Mouse (Mus musculus): ENCODE results near the gene Idi2.
A peak's percentile ranks its signal among the peaks of the same experiment; 100 is the strongest.
"Not testable (repeated sequence)": the region's sequence is repeated elsewhere in the genome, so short reads cannot be mapped to it uniquely, and the experiment has no call there.

Idi2 gene

GRCm38 (mm10) chr13:8952563-8952962 is at the start of gene Idi2:
Gene Idi2 (plus strand): TSS chr13:8952863.
- DNase-seq (ENCODE audit: low spot score), result not testable (repeated sequence)

DNA sequence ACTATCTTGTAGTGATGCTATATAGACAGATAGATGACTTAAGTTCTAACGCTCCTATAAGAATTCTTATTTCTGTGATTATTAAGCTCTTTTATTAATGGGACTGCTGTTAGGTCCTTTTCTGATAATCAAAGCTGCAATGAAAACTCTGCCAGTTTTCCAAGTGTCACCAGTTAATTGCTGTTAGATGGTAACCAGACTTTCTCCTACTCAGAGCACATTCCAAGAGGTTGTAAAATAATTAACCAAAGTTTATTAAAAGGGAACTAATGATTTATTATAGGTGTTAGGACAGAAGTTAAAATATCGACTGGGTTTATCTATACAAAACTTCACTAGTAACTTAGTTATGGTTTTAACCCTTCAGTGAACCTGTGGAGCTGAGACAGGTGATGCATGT is 46.7 kb upstream of the Idi2 start:
- not testable (repeated sequence) for DNase-seq (ENCODE audit: low spot score)

DNA sequence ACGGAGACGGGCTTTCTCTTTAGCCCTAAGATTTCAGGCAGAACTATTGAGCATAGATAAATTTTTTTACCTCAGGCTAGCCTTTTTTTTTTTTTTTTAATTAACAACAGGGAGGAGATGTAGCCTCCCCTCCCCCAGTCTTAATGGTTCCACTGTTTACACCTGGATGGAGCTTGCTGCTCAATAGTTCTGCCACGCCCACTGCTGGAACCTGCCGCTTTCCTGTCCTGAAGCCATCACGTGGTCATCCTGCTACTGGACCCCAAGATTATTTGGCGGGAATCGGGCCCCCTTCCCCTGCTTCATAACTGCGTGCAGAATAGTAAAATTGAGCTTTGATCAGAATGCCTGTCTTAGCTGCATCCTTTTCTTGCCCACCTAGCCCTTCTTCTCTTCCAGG is 38.8 kb upstream of the Idi2 start:
- DNase-seq (ENCODE audit: low spot score), result not testable (repeated sequence)

DNA sequence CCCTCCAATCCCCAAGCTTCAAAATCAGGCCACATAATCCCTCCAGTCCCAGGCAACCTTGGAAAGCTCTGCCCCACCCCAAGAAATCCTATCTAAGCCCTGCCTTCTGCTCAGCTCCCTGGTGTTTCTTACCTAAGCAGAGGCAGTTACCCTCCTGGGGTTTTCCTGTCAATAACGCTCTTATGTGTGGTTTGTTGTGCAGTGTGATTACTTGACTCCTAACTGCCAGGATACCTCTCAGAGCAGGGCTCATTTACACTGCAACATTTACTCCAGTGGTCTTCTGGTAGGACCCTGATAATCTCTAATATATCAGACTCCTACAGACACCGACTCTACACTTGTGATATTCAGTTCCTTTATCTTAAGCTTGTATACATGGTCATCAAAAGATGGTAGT is 19.2 kb upstream of the Idi2 start:
- DNase-seq (ENCODE audit: low spot score), result no peak

DNA sequence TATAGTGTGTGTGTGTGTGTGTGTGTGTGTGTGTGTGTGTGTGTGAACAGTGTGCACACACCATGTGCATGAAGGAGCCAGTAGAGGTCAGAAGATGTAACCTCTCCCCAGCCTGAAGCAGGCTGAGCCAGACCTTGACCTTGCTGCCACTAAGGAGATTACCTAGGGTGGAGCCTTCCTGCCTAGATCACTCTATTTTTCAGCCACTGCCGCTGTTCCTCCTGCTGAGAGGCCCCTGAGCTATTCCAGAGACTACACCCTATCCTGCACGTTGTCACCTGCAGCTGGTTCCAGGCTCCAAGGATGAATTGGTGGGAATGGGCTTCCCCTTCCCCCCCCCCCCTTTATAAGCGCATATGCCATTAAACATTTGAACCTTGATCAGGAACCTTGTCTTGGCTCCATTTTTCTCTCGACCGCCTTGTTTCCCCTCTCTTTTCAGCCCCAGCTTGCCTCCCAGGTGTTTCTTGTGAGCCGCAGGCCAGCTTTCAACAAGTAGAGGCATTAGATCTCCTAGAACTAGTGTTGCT is 15.0 kb upstream of the Idi2 start:
- DNase-seq (ENCODE audit: low spot score), result not testable (repeated sequence)

DNA sequence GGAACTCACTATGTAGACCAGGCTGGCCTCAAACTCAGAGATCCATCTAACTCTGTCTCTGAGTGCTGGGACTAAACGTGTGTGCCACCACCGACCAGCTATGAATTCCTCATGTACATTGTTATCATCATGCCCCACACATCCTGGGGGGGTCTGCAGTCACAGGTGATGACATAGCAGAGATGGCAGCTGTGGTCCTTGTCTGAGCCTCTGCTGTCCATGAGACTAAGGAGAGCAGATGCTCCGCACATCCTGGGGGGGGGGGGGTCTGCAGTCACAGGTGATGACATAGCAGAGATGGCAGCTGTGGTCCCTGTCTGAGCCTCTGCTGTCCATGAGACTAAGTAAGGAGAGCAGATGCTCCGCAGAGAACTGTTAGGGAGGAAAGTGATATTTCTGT is 11.6 kb upstream of the Idi2 start:
- not testable (repeated sequence) for DNase-seq (ENCODE audit: low spot score)

DNA sequence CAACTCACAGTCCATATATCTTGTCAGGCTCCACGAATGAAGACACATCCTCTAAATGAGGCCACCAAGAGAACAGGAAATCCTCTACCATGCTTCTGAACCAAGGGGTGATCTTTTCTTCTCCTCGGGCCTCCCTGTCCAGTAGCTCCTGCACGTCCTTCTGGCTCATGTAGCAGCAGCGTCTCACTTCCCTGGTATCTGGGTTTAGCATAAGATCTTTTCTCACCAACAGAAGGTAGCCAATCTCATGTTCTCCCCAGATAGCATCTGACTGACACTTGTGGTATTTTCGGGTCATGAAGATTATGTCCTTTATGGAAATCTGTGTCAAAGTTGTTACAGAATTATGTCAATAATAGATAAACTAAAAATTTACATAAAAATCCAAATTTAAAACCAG is 11.0 kb upstream of the Idi2 start:
- not testable (repeated sequence) for DNase-seq (ENCODE audit: low spot score)

DNA sequence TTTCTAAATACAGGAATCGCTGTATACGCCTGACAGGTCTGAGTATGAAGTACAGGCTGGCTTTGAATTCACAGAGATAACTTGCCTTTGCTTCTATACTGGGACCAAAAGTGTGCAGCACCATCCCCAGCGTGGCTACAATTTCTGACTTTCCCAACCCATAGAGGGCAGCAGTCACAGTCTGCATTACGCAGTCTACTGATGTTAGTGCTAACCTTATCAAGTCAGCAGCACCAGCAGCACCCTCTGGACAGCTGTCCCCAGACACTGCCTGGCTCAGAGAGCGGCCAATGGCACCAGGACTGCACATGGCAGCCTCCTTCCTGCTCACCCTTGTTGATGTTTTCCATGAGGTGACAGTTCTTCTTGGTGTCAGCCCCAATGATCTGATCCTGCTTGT is 8.8 kb upstream of the Idi2 start:
- DNase-seq (ENCODE audit: low spot score), result not testable (repeated sequence)

DNA sequence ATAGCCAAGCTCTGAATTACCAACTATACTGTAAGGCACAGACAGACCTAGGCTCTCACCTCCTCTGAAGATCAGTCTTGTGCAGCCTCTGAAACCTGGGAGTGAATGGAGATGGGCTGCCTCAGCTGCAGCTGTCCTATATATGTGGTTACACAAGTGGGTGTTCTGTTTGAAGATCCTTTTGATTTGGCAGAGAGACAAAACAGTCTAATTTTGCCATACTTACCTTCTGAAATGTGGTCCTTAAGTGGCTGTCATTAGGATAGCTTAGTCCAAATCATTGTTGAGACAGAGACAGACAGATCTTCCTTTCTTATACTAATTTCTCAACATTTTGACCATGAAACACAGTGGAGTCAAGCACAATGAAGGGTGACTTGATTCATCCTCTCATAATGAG is 4.5 kb upstream of the Idi2 start, which contains the start of gene Gm9745:
TSS of gene Gm9745 (minus strand) at position 101 of the 400 bp plus-strand sequence.
- not testable (repeated sequence) for DNase-seq (ENCODE audit: low spot score)

DNA sequence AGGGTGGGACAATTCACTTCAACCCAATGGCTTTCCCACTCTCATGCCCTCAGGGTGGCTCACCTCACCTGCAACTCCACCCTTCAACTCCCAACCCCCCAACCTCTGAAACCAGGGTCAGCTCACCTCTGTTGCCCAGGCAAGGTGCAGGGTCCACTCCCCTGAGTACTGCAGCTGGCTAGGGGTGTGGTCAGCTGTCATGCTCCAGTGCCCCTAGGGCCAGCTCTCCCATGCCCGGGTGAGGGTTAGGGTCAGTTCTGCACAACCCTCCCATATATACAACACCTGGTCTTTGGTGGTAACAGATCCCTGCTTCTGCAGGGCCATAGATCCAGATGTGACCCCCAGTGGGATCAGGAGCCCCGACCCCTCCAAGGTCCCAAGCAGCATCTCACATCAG is 2.5 kb downstream of the Idi2 start:
- not testable (repeated sequence) for DNase-seq (ENCODE audit: low spot score)

GRCm38 (mm10) chr13:8956873-8957272 is 4.2 kb downstream of the Idi2 start:
- not testable (repeated sequence) for DNase-seq (ENCODE audit: low spot score)

- not testable (repeated sequence) for DNase-seq (ENCODE audit: low spot score)
Observed at GRCm38 (mm10) chr13:8959058-8959457, 6.4 kb downstream of the Idi2 start.

DNA sequence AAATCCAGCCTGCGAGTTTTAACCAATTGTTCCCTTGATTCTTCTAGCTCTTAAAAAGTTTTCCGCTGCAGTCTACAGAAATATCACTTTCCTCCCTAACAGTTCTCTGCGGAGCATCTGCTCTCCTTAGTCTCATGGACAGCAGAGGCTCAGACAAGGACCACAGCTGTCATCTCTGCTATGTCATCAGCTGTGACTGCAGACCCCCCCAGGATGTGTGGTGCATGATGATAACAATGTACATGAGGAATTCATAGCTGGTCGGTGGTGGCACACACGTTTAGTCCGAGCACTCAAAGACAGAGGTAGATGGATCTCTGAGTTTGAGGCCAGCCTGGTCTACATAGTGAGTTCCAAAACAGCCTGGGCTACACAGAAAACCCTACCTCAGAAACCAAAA is 6.9 kb downstream of the Idi2 start:
- not testable (repeated sequence) for DNase-seq (ENCODE audit: low spot score)

GRCm38 (mm10) chr13:8961128-8961888 is 8.6 kb downstream of the Idi2 start:
- not testable (repeated sequence) for DNase-seq (ENCODE audit: low spot score)

DNA sequence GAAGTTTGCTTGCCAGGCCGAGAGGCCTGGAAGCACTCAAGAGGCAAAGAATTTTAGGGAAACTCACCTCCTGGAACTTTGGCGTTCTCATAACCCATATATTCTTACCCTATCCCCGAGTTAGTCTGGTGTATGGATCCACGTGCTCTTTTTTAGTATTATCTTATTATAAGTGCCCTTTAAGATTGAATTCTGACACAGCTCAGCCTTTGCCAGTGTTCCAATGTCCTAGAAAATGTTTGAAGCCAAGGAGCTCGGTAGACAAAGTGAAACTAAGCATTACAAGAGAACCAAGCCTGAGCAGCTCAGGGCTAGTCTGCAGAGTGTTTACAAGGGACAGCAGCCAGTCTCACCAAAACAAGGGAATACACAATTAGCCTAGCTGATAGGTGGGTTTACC is 9.6 kb downstream of the Idi2 start:
- not testable (repeated sequence) for DNase-seq (ENCODE audit: low spot score)

GRCm38 (mm10) chr13:8965224-8965623 is 12.6 kb downstream of the Idi2 start:
- DNase-seq (ENCODE audit: low spot score), result no peak

DNA sequence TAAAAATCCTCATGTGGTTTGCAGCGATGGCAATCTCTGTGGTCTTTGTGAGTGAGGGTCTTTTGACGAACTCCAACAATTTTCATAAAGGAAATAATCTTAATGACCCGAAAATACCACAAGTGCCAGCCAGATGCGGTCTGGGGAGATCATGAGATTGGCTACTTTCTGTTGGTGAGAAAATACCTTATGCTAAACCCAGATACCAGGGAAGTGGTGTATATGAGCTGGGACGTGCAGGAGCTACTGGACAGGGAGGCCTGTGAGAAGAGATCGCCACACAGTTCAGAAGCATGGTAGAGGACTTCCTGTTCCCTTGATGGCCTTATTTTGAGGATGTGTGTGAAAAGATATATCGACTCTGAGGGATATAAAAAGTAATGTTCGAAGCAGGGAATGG is 15.1 kb downstream of the Idi2 start:
- no peak for DNase-seq (ENCODE audit: low spot score)

DNA sequence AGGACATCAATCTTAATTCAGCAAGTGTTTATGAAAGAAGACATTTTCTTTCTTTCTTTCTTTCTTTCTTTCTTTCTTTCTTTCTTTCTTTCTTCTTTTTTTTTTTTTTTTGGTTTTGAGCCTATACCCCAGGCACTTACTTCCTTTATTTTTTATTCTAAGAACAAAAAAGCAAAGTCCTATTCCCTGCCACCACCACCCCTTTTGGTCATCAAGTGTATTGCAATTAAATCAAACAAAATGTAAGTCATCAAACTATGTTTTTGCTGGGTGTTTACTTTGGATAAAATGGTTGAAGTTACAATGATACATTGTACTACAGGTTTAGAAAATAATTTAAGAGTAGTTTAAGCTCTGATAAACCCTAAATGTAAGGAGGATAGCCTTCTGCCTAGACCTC is 19.7 kb downstream of the Idi2 start:
- DNase-seq (ENCODE audit: low spot score), result no peak

- DNase-seq (ENCODE audit: low spot score), result no peak
Observed at GRCm38 (mm10) chr13:8972972-8973371, 20.3 kb downstream of the Idi2 start.

GRCm38 (mm10) chr13:8992231-8992630 is 39.6 kb downstream of the Idi2 start:
- DNase-seq (ENCODE audit: low spot score), result no peak

DNA sequence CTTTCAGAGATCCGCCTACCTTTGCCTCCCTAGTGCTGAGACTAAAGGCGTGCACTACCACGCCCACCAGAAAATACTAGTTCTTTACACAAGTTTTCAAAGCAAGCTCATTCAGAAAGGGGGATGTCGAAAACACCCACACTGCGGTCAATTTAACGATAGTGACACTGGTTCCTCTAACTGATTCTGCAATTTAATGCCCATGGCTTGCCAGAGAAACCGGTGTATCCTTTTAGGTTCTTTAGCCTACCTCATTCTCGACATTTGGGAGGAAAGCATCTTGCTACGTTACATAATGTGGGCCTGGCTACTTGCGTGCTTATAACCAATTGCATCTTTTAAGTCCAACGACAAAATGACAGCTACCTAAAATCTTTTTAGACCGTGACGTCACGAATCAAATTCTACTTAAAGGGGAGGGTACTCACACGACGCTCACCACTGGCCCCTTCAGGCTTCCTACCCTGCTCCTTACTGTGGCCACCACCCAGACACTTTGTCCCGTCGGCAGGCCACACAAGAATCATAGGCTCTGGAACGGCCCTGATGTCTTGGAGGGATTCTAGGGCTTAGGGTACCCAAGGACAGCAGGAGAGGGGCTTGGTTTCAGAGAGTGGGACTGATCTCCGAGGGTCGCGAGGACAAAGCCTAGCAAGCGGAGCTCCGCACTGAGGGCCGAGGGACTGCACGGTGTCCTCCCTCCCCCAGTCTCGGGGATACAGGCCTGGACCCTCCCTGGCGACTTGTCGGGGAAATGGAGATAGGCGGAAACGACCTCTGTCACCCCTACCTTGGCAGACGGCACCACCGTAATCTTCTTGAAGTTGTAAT is 42.7 kb downstream of the Idi2 start:
- DNase-seq (ENCODE audit: low spot score), result no peak

DNA sequence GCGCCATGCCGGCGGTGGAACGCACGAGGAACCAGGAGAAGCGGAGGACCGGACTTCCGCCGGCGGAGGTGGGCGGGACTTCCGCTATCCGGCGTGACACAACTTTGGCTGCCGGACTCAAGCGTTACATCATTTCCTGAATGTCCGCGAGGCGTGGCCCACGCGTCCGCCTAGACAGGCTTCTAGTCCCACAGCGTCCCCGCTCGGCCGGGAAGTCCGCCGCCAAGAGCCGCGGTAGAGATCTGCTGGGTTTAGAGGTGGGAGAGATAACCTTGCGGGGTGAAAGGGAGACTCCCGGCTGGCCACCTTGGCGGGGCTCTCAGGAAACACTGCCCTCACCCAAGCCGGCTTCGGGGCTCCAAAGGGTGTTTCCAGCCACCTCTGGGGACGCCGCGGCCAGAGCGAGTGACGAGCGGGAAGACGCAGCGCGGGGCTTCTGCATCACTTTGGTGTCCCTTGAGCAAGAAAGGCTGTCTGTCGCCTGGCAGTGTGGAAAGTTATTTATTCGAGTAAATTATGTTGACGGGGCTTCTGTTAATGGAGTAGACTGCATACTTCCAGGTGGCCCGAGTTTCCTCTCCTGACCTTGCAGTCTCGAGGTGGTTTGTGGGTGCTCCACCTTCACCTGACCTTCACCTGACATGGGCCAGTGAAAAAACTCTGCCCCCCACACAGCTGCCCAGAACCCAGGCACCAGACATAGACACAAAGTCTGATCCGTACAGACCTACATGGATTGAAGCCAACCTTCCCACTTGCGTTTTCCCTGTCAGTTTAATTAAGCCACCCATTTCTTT is 43.5 kb downstream of the Idi2 start, which contains the start of gene Gtpbp4:
TSS of gene Gtpbp4 (minus strand) at position 94 of the 797 bp plus-strand sequence.
- DNase-seq (ENCODE audit: low spot score), result peak; percentile 97

Measured in layer of hippocampus, adult 11-12 months (tissue).